Mouse (Mus musculus) left cerebral cortex, adult 8-10 months (tissue): ENCODE data around the gene Mef2a. TPM values are rescaled to one million over a fixed set of nuclear protein-coding genes. Genes with fewer than 3 reads are reported as not detected.
"Not testable (repeated sequence)": the region's sequence is repeated elsewhere in the genome, so short reads cannot be mapped to it uniquely, and the experiment has no call there.

Experiments
- DNase-seq, 2 experiments: peaks; one replicate each; pipeline ENCODE4 v3.0.0; 2022; ENCODE audit warnings: low spot score in 2 of 2
- total RNA-seq, 4 experiments: library from RNA; stranded (reverse); gene quantifications; 2 replicates each; pipeline ENCODE4 v1.2.4; 2022

Gene Mef2a
- total RNA-seq, 4 experiments from 2014 or later: 122 to 131 (median 125) TPM

DNA sequence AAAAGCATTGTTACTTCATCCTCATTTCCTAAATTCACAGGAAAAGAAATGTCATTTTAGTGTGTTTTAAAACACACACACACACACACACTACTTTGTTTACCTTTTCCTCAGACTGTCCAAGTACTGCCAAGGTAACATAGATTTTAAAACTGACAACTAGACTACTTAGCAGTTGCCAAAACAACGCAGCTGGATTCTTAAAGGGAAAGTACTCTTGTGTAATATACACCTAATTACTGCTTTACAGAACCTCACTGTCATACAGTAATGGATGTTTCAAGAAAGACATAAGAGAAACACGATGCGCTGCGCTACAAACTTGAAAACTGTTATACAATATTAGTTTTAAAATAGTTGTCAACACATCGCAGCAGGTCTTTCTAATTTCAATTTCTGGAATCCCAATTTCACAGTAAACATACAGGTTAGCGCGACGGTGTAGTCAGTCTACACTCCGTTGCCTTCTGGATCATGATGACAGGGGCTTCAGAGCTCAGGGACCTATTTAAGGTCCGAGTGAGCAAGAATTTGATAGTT lies 1.2 kb downstream of the Mef2a start:
- no peak for DNase-seq

DNA sequence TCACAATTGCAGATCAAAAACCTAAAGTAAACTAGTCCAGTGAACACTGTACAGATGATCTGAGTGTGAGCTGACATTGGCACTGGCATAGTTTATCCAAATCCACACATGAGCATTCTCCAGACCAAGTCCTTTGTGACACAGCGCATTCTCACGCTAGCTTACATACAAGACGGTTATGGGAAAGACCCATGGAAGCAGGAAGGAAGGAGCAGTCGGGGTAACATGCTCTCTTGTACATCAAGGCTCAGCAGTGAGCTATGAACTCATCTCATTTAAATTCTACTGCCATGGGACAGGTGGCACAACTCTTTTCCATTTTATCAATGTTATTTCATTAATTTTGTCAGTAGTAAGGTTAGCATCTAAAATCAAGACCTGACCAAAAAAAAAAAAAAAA lies 3.0 kb downstream of the Mef2a start:
- DNase-seq: no peak

- no peak for DNase-seq
These were observed 4.3 kb downstream of the Mef2a start for GRCm38 (mm10) chr7:67368394-67368793.

DNA sequence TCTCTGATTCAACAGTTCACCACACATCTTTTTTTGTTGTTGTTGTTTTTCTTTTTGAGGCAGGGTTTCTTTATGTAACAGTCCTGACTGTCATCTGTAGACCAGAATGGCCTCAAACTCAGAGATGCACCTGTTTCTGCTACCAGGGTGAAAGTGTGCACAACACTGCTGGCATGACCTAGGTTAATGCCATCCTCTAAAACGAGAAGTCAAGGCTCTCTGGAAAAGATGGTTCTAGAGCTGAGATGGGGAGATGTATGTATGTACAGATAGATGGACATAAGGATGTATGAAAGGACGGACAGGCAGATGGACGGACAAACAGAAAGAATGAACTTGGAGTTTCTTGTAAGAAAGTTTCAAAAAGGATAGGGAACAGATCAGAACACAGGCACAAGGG lies 12.1 kb downstream of the Mef2a start:
- DNase-seq: no peak

DNA sequence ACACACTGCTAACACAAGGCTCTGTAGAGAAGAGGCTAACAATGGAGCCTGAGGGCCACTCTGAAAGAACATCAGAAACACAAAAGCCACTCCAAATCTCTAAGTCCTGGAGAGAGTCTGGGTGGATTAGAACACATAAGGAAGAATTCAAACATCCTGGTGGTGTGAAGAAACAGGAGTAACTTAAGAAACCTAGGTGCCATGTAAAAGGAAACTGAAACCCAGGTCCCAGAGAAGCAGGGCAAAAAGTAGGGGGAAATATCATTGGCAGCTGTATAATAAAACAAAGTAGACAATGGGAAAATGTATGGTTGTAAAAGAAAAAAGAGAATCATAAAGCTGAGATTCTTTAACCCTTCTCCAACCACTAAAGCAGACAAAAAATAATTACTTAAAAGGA lies 12.8 kb downstream of the Mef2a start:
- DNase-seq: no peak

GRCm38 (mm10) chr7:67355870-67356269 lies 16.8 kb downstream of the Mef2a start:
- DNase-seq: no peak

DNA sequence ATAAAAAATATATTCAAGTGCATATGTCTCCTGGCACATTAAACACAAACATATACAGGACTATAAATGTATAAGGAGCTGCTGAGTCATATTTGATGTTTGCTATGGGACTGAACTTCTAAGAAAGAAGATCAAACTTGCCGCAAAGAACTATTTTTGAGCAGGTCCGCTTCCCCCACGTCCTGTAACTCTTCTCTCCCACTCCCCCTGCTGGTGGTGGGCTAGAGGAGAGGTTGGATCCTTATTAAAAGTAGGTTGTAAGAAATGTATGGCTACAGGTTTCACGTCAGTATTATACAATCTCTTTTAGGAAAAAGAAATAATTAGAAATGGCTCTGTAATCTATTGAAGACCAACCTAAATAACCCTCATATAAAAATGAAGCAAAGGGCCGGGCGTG lies 19.0 kb downstream of the Mef2a start:
- DNase-seq: no peak

DNA sequence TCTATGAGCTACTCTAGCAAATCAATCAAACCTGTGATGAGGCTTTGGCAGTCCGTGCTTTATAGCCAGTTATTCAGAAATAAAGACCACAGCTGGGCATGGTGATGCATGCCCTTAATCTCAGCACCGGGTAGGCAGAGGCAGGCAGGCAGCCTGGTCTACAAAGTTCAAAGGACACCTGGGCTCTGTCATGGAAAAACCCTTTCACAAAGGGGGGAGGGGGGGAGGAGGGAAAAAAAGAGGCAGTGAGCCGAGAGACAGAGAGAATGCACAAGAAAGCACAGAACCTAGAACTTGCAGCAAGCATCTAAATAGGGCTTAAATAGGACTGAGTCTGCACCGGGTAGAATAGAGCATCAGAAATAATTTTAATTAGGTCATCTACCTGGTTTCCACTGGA lies 19.7 kb downstream of the Mef2a start:
- no peak for DNase-seq

DNA sequence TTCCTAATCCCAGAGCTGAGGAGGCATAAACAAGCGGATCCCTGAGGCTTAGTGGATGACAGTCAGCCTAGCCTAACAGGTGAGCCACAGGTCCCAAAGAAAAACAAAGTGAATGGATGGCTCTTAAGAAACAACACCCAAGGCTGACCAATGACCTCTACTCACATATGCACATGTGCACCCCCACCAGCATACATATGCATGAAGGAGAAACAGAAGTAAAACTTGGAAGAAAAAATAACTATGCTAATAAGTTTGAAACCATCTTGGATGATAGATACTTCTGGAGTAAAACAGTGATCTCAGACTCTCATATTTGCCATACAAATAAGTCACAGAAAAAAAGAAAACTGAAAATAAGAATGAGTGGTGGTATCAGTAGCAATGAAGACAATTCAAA lies 28.2 kb downstream of the Mef2a start:
- DNase-seq: no peak

DNA sequence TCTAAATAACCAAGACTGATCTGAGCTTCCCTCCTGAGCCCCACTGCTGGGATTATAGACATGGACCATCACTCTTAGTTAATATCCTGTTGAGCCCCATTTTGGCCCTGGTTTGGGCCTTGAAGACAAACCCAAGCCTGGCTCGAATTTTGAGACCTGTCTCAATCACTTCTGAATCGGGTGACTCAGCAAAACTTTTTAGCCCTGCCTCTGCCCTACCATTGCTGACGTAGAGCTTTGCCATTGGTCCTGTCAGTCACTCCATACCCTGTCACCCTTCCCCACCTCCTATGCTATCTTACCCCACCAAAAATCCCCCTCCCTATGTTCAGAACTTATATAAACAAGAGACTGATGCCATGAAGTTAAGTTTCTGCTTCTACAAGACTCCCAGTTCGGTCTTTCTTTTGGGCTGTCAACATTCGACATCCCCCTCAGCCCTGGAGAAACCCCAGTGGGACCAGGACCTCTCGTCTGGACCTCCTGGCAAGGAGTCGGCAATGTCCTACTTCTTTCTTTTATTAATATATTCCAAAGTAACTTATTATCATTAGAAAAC lies 30.5 kb downstream of the Mef2a start:
- DNase-seq: no peak

DNA sequence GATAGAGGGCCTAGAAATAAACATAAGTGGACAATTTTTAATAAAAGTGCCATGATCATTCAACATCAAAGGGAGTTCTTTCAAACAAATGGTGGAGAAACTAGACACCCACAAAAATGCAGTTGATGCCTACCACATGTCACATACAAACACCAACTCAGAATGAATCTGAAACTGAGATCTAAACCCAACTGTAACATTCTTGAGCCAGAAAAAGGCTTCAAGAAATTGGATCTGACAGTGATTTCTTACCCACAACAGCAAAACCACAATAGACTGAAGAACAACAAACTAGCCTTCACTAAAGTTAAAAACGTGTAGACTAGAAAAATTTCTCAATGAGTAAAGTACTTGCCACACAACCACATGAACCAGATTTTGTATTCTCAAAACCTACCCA lies 52.3 kb downstream of the Mef2a start:
- DNase-seq: no peak

DNA sequence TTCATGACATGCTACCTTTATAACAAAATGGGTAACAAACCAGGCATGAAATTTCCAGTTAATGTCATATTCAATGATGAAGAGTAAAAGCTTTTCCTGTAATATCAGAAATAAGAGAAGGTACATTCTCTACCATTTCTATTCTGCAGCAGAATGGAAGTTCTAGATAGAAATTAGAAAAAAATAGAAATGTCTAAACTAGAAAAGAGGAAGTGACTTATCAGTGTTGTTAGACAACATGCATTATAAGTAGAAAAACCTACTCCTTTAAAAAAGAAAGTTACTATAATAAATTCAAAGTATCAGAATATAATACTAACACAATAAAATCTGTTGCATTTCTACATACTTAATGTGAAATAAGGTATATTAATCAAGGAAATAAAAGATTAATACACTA lies 54.0 kb downstream of the Mef2a start:
- DNase-seq: no peak

GRCm38 (mm10) chr7:67313200-67313599 lies 59.5 kb downstream of the Mef2a start:
- no peak for DNase-seq

DNA sequence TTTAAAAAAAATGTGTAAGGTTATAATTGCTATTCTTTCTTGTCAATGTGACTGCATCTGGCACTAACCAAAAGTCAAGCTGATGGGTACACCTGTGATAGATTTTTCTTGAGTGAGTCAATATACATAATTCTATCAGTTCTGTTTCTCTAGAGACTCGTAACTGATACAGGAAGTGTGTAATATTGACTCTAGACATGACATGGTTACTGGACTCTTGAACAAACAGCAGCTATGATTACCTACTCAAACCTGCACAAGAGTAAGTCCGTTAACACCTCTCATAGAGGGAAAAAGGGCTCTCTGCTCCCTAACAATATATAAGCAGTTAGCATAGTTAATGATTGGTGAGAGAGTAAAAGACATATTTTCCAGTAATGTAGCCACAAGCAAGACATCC lies 62.5 kb downstream of the Mef2a start:
- no peak for DNase-seq

DNA sequence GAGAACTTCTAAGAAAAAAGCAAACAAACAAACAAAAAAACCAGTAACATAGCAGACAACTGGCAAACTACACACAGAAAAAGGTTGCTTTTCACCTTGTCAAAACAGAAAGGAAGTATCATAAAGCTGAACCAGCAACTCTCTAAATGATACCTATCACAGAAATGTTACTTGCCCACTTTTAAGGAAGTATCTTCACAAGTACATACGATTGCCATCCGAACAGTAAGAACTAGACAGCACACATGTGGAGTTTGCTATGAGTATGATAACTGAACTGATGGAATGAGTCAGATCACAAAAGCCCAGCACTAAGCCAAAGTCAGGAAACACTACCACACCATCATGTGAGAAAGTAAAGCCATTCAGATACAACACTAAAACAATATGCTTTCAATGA lies 64.6 kb downstream of the Mef2a start:
- DNase-seq: no peak

DNA sequence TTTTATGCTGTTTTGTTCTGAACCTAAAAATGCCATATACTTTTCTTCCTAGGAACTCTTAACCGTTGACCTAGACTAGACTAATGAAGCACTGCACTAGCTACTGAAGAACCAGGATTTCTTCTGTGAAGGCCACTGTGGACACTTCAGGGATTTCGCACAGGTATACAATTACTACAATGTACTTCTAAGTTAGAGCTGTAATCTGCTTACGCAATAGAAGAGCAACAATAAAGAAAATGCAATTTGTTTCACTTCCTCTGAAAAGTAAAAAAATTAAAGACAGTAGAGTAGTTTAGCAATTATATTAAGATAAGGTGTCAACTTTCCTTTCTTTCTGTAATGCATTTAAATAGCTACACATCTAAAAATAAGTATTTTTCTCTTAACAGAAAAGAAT lies 65.6 kb downstream of the Mef2a start:
- DNase-seq: no peak

GRCm38 (mm10) chr7:67304937-67305336 lies 67.7 kb downstream of the Mef2a start:
- no peak for DNase-seq

DNA sequence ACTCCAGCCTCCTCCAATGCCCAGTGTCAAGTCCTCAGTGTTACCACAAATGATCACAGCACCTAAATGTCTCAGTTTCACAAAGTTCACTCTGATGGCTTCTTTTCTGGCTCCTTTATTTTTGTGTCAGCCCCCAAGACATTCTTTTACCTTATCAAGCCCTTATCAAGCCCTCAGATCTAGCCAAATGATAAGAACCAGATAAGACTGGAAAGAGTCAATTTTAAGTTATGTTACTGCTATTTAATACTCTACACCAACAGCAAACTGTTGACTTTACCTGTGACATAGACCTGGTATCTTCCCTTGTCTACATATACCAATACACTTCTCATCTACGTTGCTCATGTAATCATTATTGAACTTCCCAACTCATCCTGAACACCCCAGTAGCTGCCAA lies 76.2 kb downstream of the Mef2a start:
- DNase-seq: no peak

GRCm38 (mm10) chr7:67291356-67291755 lies 81.3 kb downstream of the Mef2a start:
- no peak for DNase-seq

GRCm38 (mm10) chr7:67287456-67287855 lies 85.2 kb downstream of the Mef2a start:
- peak in 1 of 2 experiments; percentile 11 for DNase-seq

DNA sequence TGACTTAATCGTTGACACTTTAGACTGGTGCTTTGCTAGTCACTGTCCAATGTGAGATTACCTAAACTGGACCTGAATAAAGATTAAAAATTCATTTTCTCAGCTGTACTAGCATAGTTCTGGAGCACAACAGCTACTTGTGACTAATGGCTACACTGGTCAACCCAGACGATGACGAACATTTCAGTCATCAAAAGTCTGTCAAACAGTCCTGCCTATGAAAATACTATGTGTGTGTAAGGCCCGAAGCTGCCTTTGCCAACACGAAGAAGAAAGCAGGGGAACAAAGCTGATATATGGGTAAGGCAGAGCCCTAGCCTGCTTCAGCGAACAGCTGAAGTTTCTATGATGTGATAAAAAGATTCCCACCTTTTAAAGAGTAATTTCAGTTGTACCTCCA lies 89.1 kb downstream of the Mef2a start:
- DNase-seq: no peak

DNA sequence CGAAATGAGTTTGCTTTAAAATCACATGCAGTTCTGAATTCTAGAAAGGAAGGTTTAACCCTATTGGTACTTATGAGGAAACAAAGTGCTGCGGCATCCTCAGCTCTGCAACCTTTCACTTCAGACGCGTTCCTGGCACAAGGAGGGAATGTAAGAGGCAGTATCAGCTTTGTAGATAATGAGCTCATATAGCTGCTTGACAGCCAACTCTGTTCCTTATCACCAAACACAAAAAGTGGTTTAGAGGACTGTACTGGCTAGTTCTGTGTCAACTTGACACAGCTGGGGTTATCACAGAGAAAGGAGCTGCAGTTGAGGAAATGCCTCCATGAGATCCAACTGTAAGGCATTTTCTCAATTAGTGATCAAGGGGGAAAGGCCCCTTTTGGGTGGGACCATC lies 102.2 kb downstream of the Mef2a start:
- DNase-seq: not testable (repeated sequence)

DNA sequence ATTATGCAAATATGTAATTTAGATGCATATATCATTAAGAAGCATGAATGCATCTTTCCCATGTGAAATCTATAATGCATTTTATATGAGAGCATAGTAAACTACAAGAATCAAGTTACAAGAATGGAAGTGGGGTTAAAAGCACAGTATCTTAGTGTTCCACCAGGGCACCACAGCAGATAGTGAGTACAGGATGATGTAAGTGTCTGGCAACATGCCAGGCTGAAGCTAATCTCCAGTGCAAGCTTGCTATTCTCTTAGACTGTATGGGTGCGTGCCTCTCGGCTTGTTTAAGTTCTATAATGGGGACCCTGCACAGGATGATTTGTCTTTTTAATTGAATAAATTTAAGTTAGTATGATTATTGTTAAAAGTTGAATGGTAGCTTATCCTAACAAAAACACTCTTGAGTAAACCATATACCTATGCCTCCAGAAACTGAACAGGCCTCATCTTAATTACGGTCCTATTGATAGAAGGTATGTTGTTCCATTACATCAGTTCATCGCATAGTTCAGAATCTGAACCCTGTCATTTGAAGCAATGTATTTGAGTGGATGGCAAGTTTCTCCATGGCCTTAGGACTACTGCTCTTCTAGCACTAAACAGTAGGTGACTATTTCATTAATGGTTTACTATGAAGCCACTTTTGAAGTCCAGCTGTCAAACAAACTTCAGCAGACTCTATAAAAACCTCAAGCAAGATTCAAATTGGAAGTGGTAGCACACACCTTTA lies 112.7 kb downstream of the Mef2a start:
- DNase-seq: no peak
